Mouse (Mus musculus) lung, postnatal 0 days (tissue): ENCODE data around the gene Acp2. TPM values are rescaled to one million over a fixed set of nuclear protein-coding genes. Genes with fewer than 3 reads are reported as not detected.

ENCODE experiments used
- ATAC-seq: fragments of 200-750 bp; cut with Nextera tagmentation; 2 replicates; pipeline ENCODE4 v1.8.0; 2017; ENCODE audit warnings: moderate library complexity
- DNase-seq: peaks from one replicate; pipeline ENCODE4 v3.0.0-alpha.2; 2016; ENCODE audit warnings: low spot score
- H3K27ac ChIP-seq: fragments of 300-500 bp; sonication (generic); 2 replicates; pipeline ENCODE4 v1.5.1; 2014; ENCODE audit warnings: antibody characterized with exemption, mild to moderate bottlenecking, low read length, mixed read lengths
- H3K27me3 ChIP-seq: fragments of 300-500 bp; sonication (generic); replicated peaks from 2 replicates; pipeline ENCODE4 v1.6.1; 2014; ENCODE audit warnings: low read length, mixed read lengths; ENCODE audit not compliant: insufficient read depth
- H3K36me3 ChIP-seq: fragments of 300-500 bp; sonication (generic); 2 replicates; pipeline ENCODE4 v1.6.1; 2014; ENCODE audit warnings: low read length, mixed read lengths; ENCODE audit not compliant: insufficient read depth
- H3K4me1 ChIP-seq: fragments of 300-500 bp; sonication (generic); 2 replicates; pipeline ENCODE4 v1.6.1; 2014; ENCODE audit warnings: antibody characterized with exemption, low read depth, low read length, mixed read lengths; ENCODE audit not compliant: insufficient read depth
- H3K4me2 ChIP-seq: fragments of 300-500 bp; sonication (generic); replicated peaks from 2 replicates; pipeline ENCODE4 v1.6.1; 2014; ENCODE audit warnings: low read depth, mild to moderate bottlenecking, low read length, moderate library complexity, mixed read lengths
- H3K4me3 ChIP-seq: fragments of 300-500 bp; sonication (generic); 2 replicates; pipeline ENCODE4 v1.5.1; 2014; ENCODE audit warnings: low read depth, low read length
- H3K9ac ChIP-seq: fragments of 300-500 bp; sonication (generic); replicated peaks from 2 replicates; pipeline ENCODE4 v1.6.1; 2014; ENCODE audit warnings: low read depth, mild to moderate bottlenecking
- H3K9me3 ChIP-seq: fragments of 300-500 bp; sonication (generic); 2 replicates; pipeline ENCODE4 v1.6.1; 2016; ENCODE audit warnings: low read length, mixed read lengths
- CTCF ChIP-seq: IDR thresholded peaks from 2 replicates; pipeline ENCODE4 v1.5.1; 2016; ENCODE audit warnings: antibody characterized with exemption, mild to moderate bottlenecking
- EP300 ChIP-seq: IDR thresholded peaks from 2 replicates; pipeline ENCODE4 v1.6.1; 2016; ENCODE audit warnings: antibody characterized with exemption, mild to moderate bottlenecking, control low read depth
- WGBS: fragments of 180-500 bp; shearing (Covaris S2); extraction: QIAGEN DNeasy Blood & Tissue Kit; methylation state at CpG from one replicate; pipeline ENCODE4 v1.1.7; 2014; 5-methylcytosine and 5-hydroxymethylcytosine counted together
- polyA plus RNA-seq: library from polyadenylated mRNA; unstranded; fragments of >200 nt; fragmentation: Nextera tagmentation; extraction: Ambion mirVana; gene quantifications from 2 replicates; pipeline ENCODE4 v1.2.1, GENCODE M21; 2015

The Acp2 gene
- 21.7 and 22.1 TPM in 2 replicates for polyA plus RNA-seq

- Histone ChIP-seq H3K9me3 (no peaks in the 10 kb centered on the region), H3K9ac (peak within 1 kb of the TSS; percentile 83), H3K27me3 (no peaks in the 10 kb centered on the region), H3K27ac (peak within 1 kb of the TSS; percentile 87), H3K36me3 (peaks cover 8% of the 10 kb centered on the region), H3K4me2 (peak within 1 kb of the TSS; percentile 72), H3K4me1 (peaks cover 14% of the 10 kb centered on the region; the same call in 1 of the 2 replicates), H3K4me3 (peak within 1 kb of the TSS; percentile 60)
- DNase-seq (peak; percentile 97), ATAC-seq (peak; percentile 98)
- TF ChIP-seq EP300 (peak; percentile 41; the same call in 1 of the 2 replicates), CTCF (peak; percentile 16; the same call in 1 of the 2 replicates)
- WGBS, result 2% methylated on average over 28 of the region's 28 CpGs
Measured at GRCm38 (mm10) chr2:91202222-91202971, at the start of gene Acp2, which contains the start of gene Nr1h3. Acp2 (plus strand) TSS chr2:91202885. Nr1h3 (minus strand) TSS chr2:91202834.

GRCm38 (mm10) chr2:91152885-91153377, 49.8 kb upstream of the Acp2 start:
- Histone ChIP-seq H3K4me3 (no peak overlapping the region), H3K4me2 (no peak overlapping the region), H3K4me1 (no peaks in the 10 kb centered on the region), H3K9me3 (no peaks in the 10 kb centered on the region), H3K27me3 (no peaks in the 10 kb centered on the region), H3K9ac (no peak overlapping the region), H3K36me3 (peaks cover 22% of the 10 kb centered on the region), H3K27ac (no peak overlapping the region)
- TF ChIP-seq EP300 (no peak), CTCF (no peak)
- no peak for DNase-seq
- WGBS, result 61% methylated on average over 3 of the region's 3 CpGs
- no peak for ATAC-seq

- peaks cover 25% of the 10 kb centered on the region for H3K36me3 ChIP-seq
- DNase-seq (no peak), ATAC-seq (no peak)
- no peaks in the 10 kb centered on the region for H3K4me1 ChIP-seq
- H3K27ac ChIP-seq, result no peak overlapping the region
- no peak overlapping the region for H3K9ac ChIP-seq
- no peak overlapping the region for H3K4me2 ChIP-seq
- TF ChIP-seq CTCF, result no peak
- TF ChIP-seq EP300, result no peak
- WGBS, result 94% methylated on average over 3 of the region's 3 CpGs
- no peaks in the 10 kb centered on the region for H3K9me3 ChIP-seq
- no peaks in the 10 kb centered on the region for H3K27me3 ChIP-seq
- H3K4me3 ChIP-seq, result no peak overlapping the region
Measured at GRCm38 (mm10) chr2:91154091-91154490, 48.6 kb upstream of the Acp2 start.

GRCm38 (mm10) chr2:91157002-91157752, 45.5 kb upstream of the Acp2 start:
- no peak overlapping the region for H3K4me3 ChIP-seq
- H3K4me2 ChIP-seq, result no peak overlapping the region
- H3K9me3 ChIP-seq, result no peaks in the 10 kb centered on the region
- TF ChIP-seq CTCF (no peak), EP300 (peak; percentile 47)
- no peak overlapping the region for H3K9ac ChIP-seq
- DNase-seq (peak; percentile 67), ATAC-seq (peak; percentile 89)
- H3K36me3 ChIP-seq, result peaks cover 23% of the 10 kb centered on the region
- 34% methylated on average over 6 of the region's 6 CpGs for WGBS
- peak overlapping the region; percentile 59 for H3K27ac ChIP-seq
- H3K4me1 ChIP-seq, result no peaks in the 10 kb centered on the region
- no peaks in the 10 kb centered on the region for H3K27me3 ChIP-seq

- no peaks in the 10 kb centered on the region for H3K27me3 ChIP-seq
- WGBS, result 38% methylated on average over 6 of the region's 6 CpGs
- H3K4me2 ChIP-seq, result no peak overlapping the region
- H3K4me3 ChIP-seq, result no peak overlapping the region
- peaks cover 26% of the 10 kb centered on the region for H3K36me3 ChIP-seq
- ATAC-seq (no peak), DNase-seq (no peak)
- no peaks in the 10 kb centered on the region for H3K9me3 ChIP-seq
- TF ChIP-seq CTCF (no peak), EP300 (no peak)
- H3K4me1 ChIP-seq, result no peaks in the 10 kb centered on the region
- H3K9ac ChIP-seq, result no peak overlapping the region
- peak overlapping the region; percentile 39; the same call in 1 of the 2 replicates for H3K27ac ChIP-seq
Measured at GRCm38 (mm10) chr2:91160591-91160990, 42.1 kb upstream of the Acp2 start.

GRCm38 (mm10) chr2:91162952-91163351, 39.7 kb upstream of the Acp2 start:
- H3K4me3 ChIP-seq, result no peak overlapping the region
- TF ChIP-seq CTCF (no peak), EP300 (no peak)
- no peak overlapping the region for H3K27ac ChIP-seq
- no peaks in the 10 kb centered on the region for H3K4me1 ChIP-seq
- no peaks in the 10 kb centered on the region for H3K27me3 ChIP-seq
- peaks cover 38% of the 10 kb centered on the region for H3K36me3 ChIP-seq
- no peak for DNase-seq
- H3K9me3 ChIP-seq, result no peaks in the 10 kb centered on the region
- no peak overlapping the region for H3K9ac ChIP-seq
- WGBS, result 83% methylated on average over 4 of the region's 4 CpGs
- no peak for ATAC-seq
- H3K4me2 ChIP-seq, result no peak overlapping the region
